Mouse (Mus musculus) ES-E14 (cell line): ENCODE data around the gene Tmem88b. TPM values are rescaled to one million over a fixed set of nuclear protein-coding genes. Genes with fewer than 3 reads are reported as not detected.

Source experiments
- DNase-seq: peaks from one replicate; pipeline ENCODE4 v3.0.0-alpha.2; 2013; ENCODE audit warnings: low read depth, low spot score
- H3K27ac ChIP-seq: 2 replicates; pipeline ENCODE4 v1.5.1; 2012; ENCODE audit warnings: low read depth, mild to moderate bottlenecking, low read length, moderate library complexity, mixed read lengths; ENCODE audit not compliant: poor library complexity, insufficient read depth, severe bottlenecking
- H3K36me3 ChIP-seq: 2 replicates; pipeline ENCODE4 v1.6.1; 2012; ENCODE audit warnings: mild to moderate bottlenecking, low read length, moderate library complexity, mixed read lengths; ENCODE audit not compliant: control insufficient read depth, poor library complexity, insufficient read depth, severe bottlenecking
- H3K4me1 ChIP-seq, 2 experiments: fragments of 150-350 bp in 1 of 2; sonication (generic) in 1 of 2; 2 replicates each; pipeline ENCODE4 v1.6.1; 2012; ENCODE audit warnings: low read length in 2 of 2, mild to moderate bottlenecking in 1 of 2, mixed read lengths in 1 of 2; ENCODE audit not compliant: control insufficient read depth in 2 of 2, insufficient read depth in 2 of 2, poor library complexity in 1 of 2
- H3K4me3 ChIP-seq, 2 experiments: fragments of 150-350 bp in 1 of 2; sonication (generic) in 1 of 2; 2 replicates each; pipeline ENCODE4 v1.5.1; 2012; ENCODE audit warnings: low read length in 2 of 2, low read depth in 1 of 2, mild to moderate bottlenecking in 1 of 2, mixed read lengths in 1 of 2; ENCODE audit not compliant: insufficient read depth in 1 of 2, poor library complexity in 1 of 2, severe bottlenecking in 1 of 2
- H3K9ac ChIP-seq: 2 replicates; pipeline ENCODE4 v1.6.1; 2012; ENCODE audit warnings: low read depth, mild to moderate bottlenecking, low read length, mixed read lengths; ENCODE audit not compliant: poor library complexity, insufficient read depth, severe bottlenecking
- H3K9me3 ChIP-seq: fragments of 150-350 bp; sonication (generic); 2 replicates; pipeline ENCODE4 v1.6.1; 2012; ENCODE audit warnings: low read depth, mild to moderate bottlenecking, low read length; ENCODE audit not compliant: control insufficient read depth, insufficient read depth
- CHD2 ChIP-seq: IDR thresholded peaks from 2 replicates; pipeline ENCODE4 v1.6.1; 2014; ENCODE audit warnings: mild to moderate bottlenecking, low read depth, low read length, inconsistent platforms
- HCFC1 ChIP-seq: IDR thresholded peaks from 2 replicates; pipeline ENCODE4 v1.6.1; 2012; ENCODE audit warnings: low read length, inconsistent platforms, borderline replicate concordance; ENCODE audit not compliant: insufficient read depth
- MAFK ChIP-seq: IDR thresholded peaks from 2 replicates; pipeline ENCODE4 v1.6.1; 2014; ENCODE audit warnings: mild to moderate bottlenecking, low read depth, low read length, inconsistent platforms; ENCODE audit not compliant: insufficient read depth
- ZC3H11A ChIP-seq: IDR thresholded peaks from 2 replicates; pipeline ENCODE4 v1.6.1; 2012; ENCODE audit warnings: low read depth, mild to moderate bottlenecking, inconsistent platforms, low read length, borderline replicate concordance
- ZNF384 ChIP-seq: IDR thresholded peaks from 2 replicates; pipeline ENCODE4 v1.6.1; 2012; ENCODE audit warnings: low read depth, low read length, inconsistent platforms
- in situ Hi-C, 2 experiments: fragments of 600-800 bp; cut with MboI; formaldehyde crosslinking; loops; one replicate each; pipeline ENCODE4 v1.15.1; 2025; ENCODE audit warnings: low sequenced_read_pairs in 2 of 2, inconsistent platforms in 1 of 2; ENCODE audit not compliant: unreplicated experiment in 2 of 2
- total RNA-seq: library from RNA; depleted of rRNA; stranded (reverse); fragments of 300-350 nt; gene quantifications from 2 replicates; pipeline ENCODE4 v1.2.3, GENCODE M21; 2012; rRNA removed

Tmem88b gene
- total RNA-seq, 1 experiment = 0.09 TPM

DNA sequence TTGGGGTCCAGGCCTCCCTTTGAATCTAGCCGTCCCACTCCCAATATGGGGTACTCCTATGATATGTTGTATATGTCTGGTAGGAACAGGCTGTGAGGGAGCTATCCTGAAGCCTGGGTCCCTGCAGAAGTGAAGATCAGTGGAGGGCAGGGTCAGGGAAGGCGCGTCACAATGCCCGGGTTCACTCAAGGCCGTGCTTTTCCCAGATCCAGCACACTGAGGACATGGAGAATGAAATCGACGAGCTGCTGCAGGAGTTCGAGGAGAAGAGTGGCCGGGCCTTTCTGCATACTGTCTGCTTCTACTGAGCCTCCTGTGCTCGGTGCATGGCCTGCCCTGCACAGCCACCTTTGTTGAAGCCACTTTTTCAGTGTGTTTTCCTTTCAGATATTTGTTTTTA, 52.4 kb downstream of the Tmem88b start:
- H3K4me1 ChIP-seq = peaks cover 0 to 12% of the 10 kb centered on the region in 2 experiments; a peak in 2 of 4 replicates
- H3K27ac ChIP-seq = no peak overlapping the region
- in situ Hi-C loops = no loop called here
- no peak overlapping the region for H3K9ac ChIP-seq
- DNase-seq = no peak
- no peak overlapping the region for H3K4me3 ChIP-seq
- TF ChIP-seq HCFC1 (no peak), ZNF384 (no peak), ZC3H11A (no peak), CHD2 (no peak), MAFK (no peak)
- H3K9me3 ChIP-seq = no peaks in the 10 kb centered on the region
- peaks cover 11% of the 10 kb centered on the region; the same call in 1 of the 2 replicates for H3K36me3 ChIP-seq

Other genes starting within 250 kb of the Tmem88b start
- gene Nadk, start 223.5 kb downstream of the Tmem88b start, total RNA-seq = 73.5 and 88.5 TPM in 2 replicates
- gene Slc35e2, start 184.5 kb downstream of the Tmem88b start, total RNA-seq = 25.5 and 33.5 TPM in 2 replicates
- 45.7 and 50.1 TPM in 2 replicates for gene Cdk11b, start 161.0 kb downstream of the Tmem88b start, total RNA-seq
- not detected in 2 replicates for gene Gm10563, start 140.5 kb downstream of the Tmem88b start, total RNA-seq
- gene Mmp23, start 132.5 kb downstream of the Tmem88b start, total RNA-seq = 12.1 and 19.0 TPM in 2 replicates
- gene Mib2, start 116.7 kb downstream of the Tmem88b start, total RNA-seq = 55.3 and 100 TPM in 2 replicates
- 10.0 and 22.1 TPM in 2 replicates for gene Fndc10, start 91.5 kb downstream of the Tmem88b start, total RNA-seq
- gene Ssu72, start 81.1 kb downstream of the Tmem88b start, total RNA-seq = 125 and 129 TPM in 2 replicates
- 0.22 and 0.58 TPM in 2 replicates for gene Tmem240, start 51.1 kb downstream of the Tmem88b start, total RNA-seq
- gene Atad3a, start 24.8 kb downstream of the Tmem88b start, total RNA-seq = 169 and 267 TPM in 2 replicates
- 4.6 and 10.6 TPM in 2 replicates for gene Vwa1, start 11.2 kb downstream of the Tmem88b start, total RNA-seq
- 0.49 and 0.74 TPM in 2 replicates for gene Ankrd65, start 4.6 kb upstream of the Tmem88b start, total RNA-seq
- 114 and 157 TPM in 2 replicates for gene Mrpl20, start 17.0 kb upstream of the Tmem88b start, total RNA-seq
- gene Ccnl2, start 26.6 kb upstream of the Tmem88b start, total RNA-seq = 103 and 171 TPM in 2 replicates
- 156 and 162 TPM in 2 replicates for gene Aurkaip1, start 45.4 kb upstream of the Tmem88b start, total RNA-seq
- 14.2 and 14.4 TPM in 2 replicates for gene Mxra8, start 53.8 kb upstream of the Tmem88b start, total RNA-seq
- gene Dvl1, start 61.5 kb upstream of the Tmem88b start, total RNA-seq = 49.8 and 88.0 TPM in 2 replicates
- gene Tas1r3, start 77.5 kb upstream of the Tmem88b start, total RNA-seq = 0.40 and 0.58 TPM in 2 replicates
- gene Cptp, start 83.6 kb upstream of the Tmem88b start, total RNA-seq = 9.7 and 10.1 TPM in 2 replicates
- 106 and 119 TPM in 2 replicates for gene Ints11, start 83.7 kb upstream of the Tmem88b start, total RNA-seq
- gene Pusl1, start 105.9 kb upstream of the Tmem88b start, total RNA-seq = 62.2 and 104 TPM in 2 replicates
- gene Acap3, start 105.9 kb upstream of the Tmem88b start, total RNA-seq = 17.1 and 32.0 TPM in 2 replicates
- gene Ube2j2, start 158.0 kb upstream of the Tmem88b start, total RNA-seq = 57.9 and 74.1 TPM in 2 replicates
- gene C1qtnf12, start 176.4 kb upstream of the Tmem88b start, total RNA-seq = 6.4 and 10.3 TPM in 2 replicates
- 11.9 and 20.6 TPM in 2 replicates for gene B3galt6, start 206.8 kb upstream of the Tmem88b start, total RNA-seq
- 176 and 257 TPM in 2 replicates for gene Sdf4, start 207.0 kb upstream of the Tmem88b start, total RNA-seq
- gene Tnfrsf4, start 228.0 kb upstream of the Tmem88b start, total RNA-seq = 2.4 and 2.6 TPM in 2 replicates
- gene Tnfrsf18, start 240.3 kb upstream of the Tmem88b start, total RNA-seq = 0.62 and 1.1 TPM in 2 replicates